Mouse (Mus musculus): Measurements from ENCODE around the gene Olfr787. TPM values are rescaled to one million over a fixed set of nuclear protein-coding genes. Genes with fewer than 3 reads are reported as not detected.

Gene Olfr787
- polyA plus RNA-seq (2014; fragmentation: Nextera tagmentation; extraction: Ambion mirVana): not detected in 2 replicates

DNA sequence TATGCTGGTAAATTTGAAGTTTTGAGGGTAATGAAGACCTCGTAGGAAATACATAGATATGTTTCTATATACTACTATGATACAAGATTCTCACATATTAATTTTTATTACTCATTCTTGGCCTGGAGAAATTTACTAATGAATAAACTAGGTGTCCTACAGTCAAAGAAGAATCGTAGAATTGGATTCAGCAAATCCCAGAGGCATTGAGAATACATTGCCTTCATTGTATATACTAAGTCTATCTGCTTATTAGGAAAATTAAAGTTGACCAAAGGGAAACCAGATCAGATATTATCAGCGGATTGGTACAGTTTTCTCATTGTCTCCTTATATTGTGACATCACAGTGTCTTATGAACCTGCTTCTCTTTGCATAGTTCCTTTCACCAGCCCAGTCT is at the start of gene Olfr787:
TSS of gene Olfr787 (plus strand) at position 301 of the 400 bp plus-strand sequence.
- Histone ChIP-seq H3K4me1 (ENCODE audit: control insufficient read depth, insufficient read depth, low read length) (no peaks in the 10 kb centered on the region), H3K27me3 (replicated peaks; ENCODE audit: control insufficient read depth, insufficient read depth, low read length) (no peaks in the 10 kb centered on the region), H3K4me3 (ENCODE audit: low read depth, low read length) (no peak within 1 kb of the TSS), H3K9ac (ENCODE audit: low read length) (no peak within 1 kb of the TSS), H3K27ac (ENCODE audit: low read depth, low read length) (no peak within 1 kb of the TSS), H3K4me2 (ENCODE audit: low read length) (no peak within 1 kb of the TSS), H3K36me3 (ENCODE audit: control insufficient read depth, insufficient read depth, low read length) (no peaks in the 10 kb centered on the region), H3K9me3 (replicated peaks; ENCODE audit: control insufficient read depth, low read length) (no peaks in the 10 kb centered on the region)
- ATAC-seq (no peak), DNase-seq (ENCODE audit: low spot score) (no peak)
- 91% methylated on average over 3 of the region's 3 CpGs for WGBS

DNA sequence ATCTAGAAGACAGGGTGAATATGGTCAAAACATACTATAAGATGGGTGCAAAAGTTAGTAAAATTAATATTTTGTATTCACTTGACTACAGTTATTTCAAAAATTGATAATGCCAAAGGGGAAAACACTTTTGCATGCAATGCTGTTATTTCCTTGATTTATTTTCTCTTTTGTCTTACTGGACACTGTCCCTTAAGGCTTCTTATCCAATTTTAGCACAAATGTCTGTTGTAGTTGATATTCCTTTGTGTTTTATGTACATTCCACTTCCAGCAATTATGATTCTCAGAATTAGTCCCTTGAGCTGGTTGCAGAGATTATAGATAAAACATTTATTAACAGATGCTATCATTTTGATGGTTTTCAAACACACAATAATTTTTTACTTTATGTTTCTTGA is 34.7 kb upstream of the Olfr787 start, which contains the start of gene Olfr786:
TSS of gene Olfr786 (plus strand) at position 301 of the 400 bp plus-strand sequence.
- H3K4me2 ChIP-seq (ENCODE audit: low read length): no peak within 1 kb of the TSS

DNA sequence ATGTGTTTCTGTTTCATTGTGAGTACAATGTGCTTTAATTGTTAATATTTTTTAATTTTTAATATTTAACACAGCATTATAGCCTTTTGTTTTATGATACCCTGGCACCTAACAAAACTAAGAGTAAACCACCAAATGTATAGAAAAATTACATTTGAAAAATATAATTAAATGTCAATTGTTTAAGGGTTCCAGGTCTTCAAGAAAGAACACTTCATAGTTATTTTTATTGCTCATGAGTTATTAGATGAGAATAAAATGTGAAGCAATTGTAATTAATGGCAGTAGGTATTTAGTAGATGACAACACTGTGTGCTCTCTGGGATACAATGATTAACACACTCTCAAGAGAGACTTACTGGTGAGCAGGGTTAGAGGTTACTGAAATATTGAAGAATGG is 9.0 kb downstream of the Olfr787 start, which contains the start of gene Olfr788:
TSS of gene Olfr788 (plus strand) at position 301 of the 400 bp plus-strand sequence.
- Histone ChIP-seq H3K27ac (ENCODE audit: low read depth, low read length) (no peak within 1 kb of the TSS), H3K4me1 (ENCODE audit: control insufficient read depth, insufficient read depth, low read length) (no peaks in the 10 kb centered on the region), H3K9me3 (replicated peaks; ENCODE audit: control insufficient read depth, low read length) (no peaks in the 10 kb centered on the region), H3K36me3 (ENCODE audit: control insufficient read depth, insufficient read depth, low read length) (no peaks in the 10 kb centered on the region), H3K4me3 (ENCODE audit: low read depth, low read length) (no peak within 1 kb of the TSS), H3K27me3 (replicated peaks; ENCODE audit: control insufficient read depth, insufficient read depth, low read length) (no peaks in the 10 kb centered on the region), H3K9ac (ENCODE audit: low read length) (no peak within 1 kb of the TSS), H3K4me2 (ENCODE audit: low read length) (no peak within 1 kb of the TSS)
- no peak for ATAC-seq
- no peak for DNase-seq (ENCODE audit: low spot score)

More for the DNA sequence above, 34.7 kb upstream of the Olfr787 start, which contains the start of gene Olfr786:
- Histone ChIP-seq H3K36me3 (ENCODE audit: control insufficient read depth, insufficient read depth, low read length) (no peaks in the 10 kb centered on the region), H3K9me3 (replicated peaks; ENCODE audit: control insufficient read depth, low read length) (no peaks in the 10 kb centered on the region), H3K9ac (ENCODE audit: low read length) (no peak within 1 kb of the TSS), H3K4me1 (ENCODE audit: control insufficient read depth, insufficient read depth, low read length) (no peaks in the 10 kb centered on the region), H3K4me3 (ENCODE audit: low read depth, low read length) (no peak within 1 kb of the TSS), H3K27me3 (replicated peaks; ENCODE audit: control insufficient read depth, insufficient read depth, low read length) (no peaks in the 10 kb centered on the region), H3K27ac (ENCODE audit: low read depth, low read length) (no peak within 1 kb of the TSS)
- ATAC-seq: no peak
- no peak for DNase-seq (ENCODE audit: low spot score)

DNA sequence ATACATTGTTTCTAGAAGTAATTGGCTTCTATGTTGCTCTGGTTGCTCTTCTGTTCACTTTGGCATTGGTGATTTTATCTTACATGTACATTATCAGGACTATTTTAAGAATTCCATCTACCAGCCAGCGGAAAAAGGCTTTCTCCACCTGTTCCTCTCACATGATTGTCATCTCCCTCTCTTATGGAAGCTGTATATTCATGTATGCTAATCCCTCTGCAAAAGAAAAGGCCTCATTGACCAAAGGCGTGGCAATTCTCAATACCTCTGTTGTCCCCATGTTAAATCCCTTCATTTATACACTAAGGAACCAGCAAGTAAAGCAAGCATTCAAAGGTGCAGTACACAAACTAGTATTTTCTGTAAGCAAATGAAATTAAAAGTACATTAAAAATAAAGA is 11.6 kb downstream of the Olfr787 start:
- H3K4me1 ChIP-seq (ENCODE audit: control insufficient read depth, insufficient read depth, low read length): no peaks in the 10 kb centered on the region
- no peak for ATAC-seq
- 34% methylated on average over 2 of the region's 2 CpGs for WGBS
- no peak overlapping the region for H3K27ac ChIP-seq (ENCODE audit: low read depth, low read length)
- H3K9ac ChIP-seq (ENCODE audit: low read length): no peak overlapping the region
- H3K4me3 ChIP-seq (ENCODE audit: low read depth, low read length): no peak overlapping the region
- no peaks in the 10 kb centered on the region for H3K36me3 ChIP-seq (ENCODE audit: control insufficient read depth, insufficient read depth, low read length)
- DNase-seq (ENCODE audit: low spot score): no peak
- H3K9me3 ChIP-seq (replicated peaks; ENCODE audit: control insufficient read depth, low read length): no peaks in the 10 kb centered on the region
- H3K27me3 ChIP-seq (replicated peaks; ENCODE audit: control insufficient read depth, insufficient read depth, low read length): no peaks in the 10 kb centered on the region
- no peak overlapping the region for H3K4me2 ChIP-seq (ENCODE audit: low read length)

DNA sequence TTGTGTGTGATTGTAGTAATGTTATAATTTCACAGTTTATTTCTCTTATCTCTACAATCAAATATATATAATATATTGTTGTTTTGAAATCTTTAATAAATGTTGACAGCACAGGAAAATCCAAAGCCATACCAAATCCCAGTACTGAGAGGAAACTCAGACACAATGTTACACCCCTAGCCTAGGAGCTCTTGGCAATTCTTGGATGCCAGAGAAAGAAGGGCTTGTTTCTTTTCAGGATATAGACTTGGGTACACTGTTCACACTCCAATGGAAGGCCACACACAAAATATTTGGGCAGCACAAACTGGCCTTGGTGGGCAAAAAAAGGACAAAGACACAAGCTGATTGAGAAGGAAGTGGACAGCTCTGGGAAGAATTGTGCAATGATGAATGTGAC is 12.1 kb downstream of the Olfr787 start:
- Histone ChIP-seq H3K4me3 (ENCODE audit: low read depth, low read length) (no peak overlapping the region), H3K4me2 (ENCODE audit: low read length) (no peak overlapping the region), H3K36me3 (ENCODE audit: control insufficient read depth, insufficient read depth, low read length) (no peaks in the 10 kb centered on the region), H3K9ac (ENCODE audit: low read length) (no peak overlapping the region), H3K27me3 (replicated peaks; ENCODE audit: control insufficient read depth, insufficient read depth, low read length) (no peaks in the 10 kb centered on the region), H3K4me1 (ENCODE audit: control insufficient read depth, insufficient read depth, low read length) (no peaks in the 10 kb centered on the region), H3K27ac (ENCODE audit: low read depth, low read length) (no peak overlapping the region), H3K9me3 (replicated peaks; ENCODE audit: control insufficient read depth, low read length) (no peaks in the 10 kb centered on the region)
- DNase-seq (ENCODE audit: low spot score): no peak
- no peak for ATAC-seq

DNA sequence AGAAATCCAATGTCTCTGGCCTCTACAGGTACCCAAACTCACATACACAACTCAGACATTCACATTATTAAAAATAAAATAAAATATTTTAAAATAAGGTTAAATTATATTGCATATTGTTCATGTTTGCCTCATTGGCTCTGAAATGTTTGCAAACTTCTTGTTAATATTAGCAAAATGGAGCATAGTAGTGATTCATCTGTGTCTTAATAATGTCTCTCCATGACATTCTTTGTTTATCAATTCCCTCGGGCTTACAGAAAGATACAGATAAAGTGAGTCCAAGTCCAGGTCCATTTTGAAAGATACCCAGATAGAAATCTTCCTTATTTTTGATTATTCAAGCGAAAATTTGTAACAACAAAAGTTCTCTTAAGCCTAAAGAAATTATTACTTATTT is 22.8 kb downstream of the Olfr787 start, which contains the start of gene Olfr789:
TSS of gene Olfr789 (plus strand) at position 301 of the 400 bp plus-strand sequence.
- no peak for DNase-seq (ENCODE audit: low spot score)
- Histone ChIP-seq H3K4me1 (ENCODE audit: control insufficient read depth, insufficient read depth, low read length) (no peaks in the 10 kb centered on the region), H3K4me3 (ENCODE audit: low read depth, low read length) (no peak within 1 kb of the TSS), H3K9ac (ENCODE audit: low read length) (no peak within 1 kb of the TSS), H3K36me3 (ENCODE audit: control insufficient read depth, insufficient read depth, low read length) (no peaks in the 10 kb centered on the region), H3K4me2 (ENCODE audit: low read length) (no peak within 1 kb of the TSS), H3K27me3 (replicated peaks; ENCODE audit: control insufficient read depth, insufficient read depth, low read length) (no peaks in the 10 kb centered on the region), H3K9me3 (replicated peaks; ENCODE audit: control insufficient read depth, low read length) (no peaks in the 10 kb centered on the region), H3K27ac (ENCODE audit: low read depth, low read length) (no peak within 1 kb of the TSS)
- WGBS: 72% methylated on average over 2 of the region's 2 CpGs
- no peak for ATAC-seq

DNA sequence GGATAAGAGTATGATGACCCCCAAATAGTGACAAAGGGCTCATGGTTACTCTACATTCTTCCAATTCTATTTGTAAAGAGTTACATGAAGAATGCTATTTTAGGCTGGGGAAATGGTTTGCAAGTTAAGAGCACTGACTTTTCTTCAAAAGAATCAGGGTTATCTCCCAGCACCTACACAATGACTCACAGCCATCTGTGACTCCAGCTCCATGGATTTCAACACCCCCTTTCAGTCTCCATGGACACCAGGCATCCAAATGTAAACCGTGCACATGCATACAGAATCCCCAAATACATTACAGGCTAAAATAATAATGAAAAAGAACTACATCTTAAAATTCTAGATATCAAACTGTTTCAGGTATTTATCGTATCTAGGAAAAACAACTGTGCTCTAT is 28.4 kb downstream of the Olfr787 start:
- H3K9ac ChIP-seq (ENCODE audit: low read length): no peak overlapping the region
- WGBS: 83% methylated on average over 2 of the region's 2 CpGs
- no peak for DNase-seq (ENCODE audit: low spot score)
- no peaks in the 10 kb centered on the region for H3K36me3 ChIP-seq (ENCODE audit: control insufficient read depth, insufficient read depth, low read length)
- no peak overlapping the region for H3K27ac ChIP-seq (ENCODE audit: low read depth, low read length)
- H3K4me2 ChIP-seq (ENCODE audit: low read length): no peak overlapping the region
- H3K4me1 ChIP-seq (ENCODE audit: control insufficient read depth, insufficient read depth, low read length): no peaks in the 10 kb centered on the region
- ATAC-seq: no peak
- H3K9me3 ChIP-seq (replicated peaks; ENCODE audit: control insufficient read depth, low read length): no peaks in the 10 kb centered on the region
- H3K4me3 ChIP-seq (ENCODE audit: low read depth, low read length): no peak overlapping the region
- no peaks in the 10 kb centered on the region for H3K27me3 ChIP-seq (replicated peaks; ENCODE audit: control insufficient read depth, insufficient read depth, low read length)

DNA sequence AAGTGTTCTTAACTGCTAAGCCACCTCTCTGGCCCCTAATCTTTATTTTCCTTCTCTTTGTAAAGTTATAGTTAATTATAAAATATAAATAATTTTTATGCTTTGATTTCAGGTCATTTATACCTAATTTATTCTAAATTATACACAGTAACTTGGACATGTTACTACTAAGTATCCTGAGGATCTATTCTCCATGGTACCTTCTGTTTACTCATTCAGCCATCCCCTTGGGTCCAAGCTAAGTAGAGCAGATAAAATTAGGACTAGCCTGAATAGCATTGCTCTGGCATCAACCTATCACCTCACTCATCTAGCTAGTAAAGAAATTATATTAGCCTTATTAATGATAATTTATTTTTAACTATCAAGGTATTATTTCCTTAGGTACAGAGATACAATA is 36.5 kb downstream of the Olfr787 start, which contains the start of gene Olfr790:
TSS of gene Olfr790 (plus strand) at position 301 of the 400 bp plus-strand sequence.
- Histone ChIP-seq H3K27ac (ENCODE audit: low read depth, low read length) (no peak within 1 kb of the TSS), H3K4me3 (ENCODE audit: low read depth, low read length) (no peak within 1 kb of the TSS), H3K9ac (ENCODE audit: low read length) (no peak within 1 kb of the TSS), H3K9me3 (replicated peaks; ENCODE audit: control insufficient read depth, low read length) (no peaks in the 10 kb centered on the region), H3K36me3 (ENCODE audit: control insufficient read depth, insufficient read depth, low read length) (no peaks in the 10 kb centered on the region), H3K4me2 (ENCODE audit: low read length) (no peak within 1 kb of the TSS), H3K4me1 (ENCODE audit: control insufficient read depth, insufficient read depth, low read length) (no peaks in the 10 kb centered on the region), H3K27me3 (replicated peaks; ENCODE audit: control insufficient read depth, insufficient read depth, low read length) (no peaks in the 10 kb centered on the region)
- ATAC-seq (no peak), DNase-seq (ENCODE audit: low spot score) (no peak)

All from forebrain, embryonic 14.5 days (tissue).